Mouse (Mus musculus) T-helper 2 cell (primary cell): Measurements from ENCODE around the gene Sarnp.
"Not testable (repeated sequence)": the region's sequence is repeated elsewhere in the genome, so short reads cannot be mapped to it uniquely, and the experiment has no call there.

ENCODE experiments used
- in situ Hi-C: fragments of 300-600 bp; cut with MboI, MseI; formaldehyde crosslinking; loops from one replicate; pipeline ENCODE4 v1.15.1; 2025; ENCODE audit warnings: high pct_unique_total_duplicates

The Sarnp gene

DNA sequence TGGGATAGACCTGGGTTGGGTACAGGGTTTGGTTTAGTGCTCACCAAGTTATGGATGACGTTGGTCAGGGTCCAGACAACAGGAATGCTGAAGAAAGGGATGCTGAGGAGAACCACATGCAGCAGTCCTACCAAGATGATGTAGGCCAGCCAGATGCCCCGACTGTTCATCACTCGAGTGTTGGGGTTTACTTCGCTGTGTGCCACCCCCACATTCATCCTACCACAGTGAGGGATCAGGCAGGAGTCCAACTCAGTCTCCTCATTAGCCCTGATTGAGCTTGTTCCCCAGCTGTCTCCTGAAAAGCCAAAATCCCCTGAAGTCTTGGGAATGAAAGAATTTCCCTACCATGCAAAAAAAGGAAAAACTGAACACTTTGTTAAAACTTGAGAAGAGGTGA lies 3.1 kb downstream of the Sarnp start:
- in situ Hi-C loops: no loop called here

DNA sequence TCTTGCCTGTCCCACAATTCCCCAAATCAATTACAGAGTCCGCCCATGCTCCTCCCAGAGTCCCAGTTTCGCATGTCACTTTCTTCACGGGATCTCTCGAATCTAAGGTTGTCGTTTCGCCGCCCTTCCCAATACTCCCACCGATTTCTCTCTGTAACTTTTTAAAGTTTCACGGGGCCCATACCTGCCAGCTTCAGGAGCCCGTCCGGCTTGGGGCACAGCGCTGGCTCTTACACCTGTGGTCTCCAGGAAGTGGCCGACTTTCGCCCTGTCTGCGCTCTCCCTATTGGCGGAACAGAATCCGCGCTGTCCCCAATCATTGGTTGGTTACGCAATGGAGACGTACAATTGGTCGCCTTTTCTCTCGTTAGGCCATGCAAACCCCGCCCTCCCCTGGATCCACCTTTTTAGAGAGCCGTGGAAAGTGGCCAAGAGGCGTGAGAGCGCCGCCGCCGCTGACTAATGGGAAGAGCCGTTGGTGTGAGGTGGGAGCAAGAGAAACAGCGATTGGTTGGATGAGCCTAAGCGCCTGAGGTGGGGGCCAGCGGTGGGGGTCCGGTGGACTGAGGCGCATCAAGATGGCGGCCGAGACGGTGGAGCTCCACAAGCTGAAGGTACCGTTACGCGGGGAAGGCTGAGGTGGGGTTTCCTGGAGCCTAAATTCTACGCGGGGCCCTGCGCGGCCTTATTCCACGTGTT lies 4.4 kb downstream of the Sarnp start, which contains the start of gene Ormdl2:
Gene Ormdl2 (minus strand): TSS at position 288 of the 699 bp plus-strand sequence.
- in situ Hi-C loops: no loop called here

DNA sequence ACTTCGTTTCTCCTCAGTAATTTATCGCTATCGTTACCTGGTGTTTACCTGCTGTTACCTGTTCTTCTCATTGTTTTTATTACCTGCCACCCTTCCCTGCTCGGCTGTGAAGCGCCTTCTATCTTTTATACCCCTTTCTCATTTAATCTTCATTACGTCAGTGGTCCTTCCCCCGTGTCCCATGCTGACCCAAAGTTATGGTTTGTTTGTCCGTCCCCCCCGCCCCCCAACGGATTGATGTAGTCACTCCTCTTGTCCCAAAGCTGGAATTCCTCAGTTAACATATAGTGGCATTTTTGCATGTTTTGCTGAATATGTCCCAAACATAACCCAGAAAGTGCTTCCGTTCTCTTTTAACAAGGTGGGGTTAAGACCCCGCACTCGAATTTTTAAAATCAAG lies 5.0 kb downstream of the Sarnp start:
- in situ Hi-C loops: no loop called here

DNA sequence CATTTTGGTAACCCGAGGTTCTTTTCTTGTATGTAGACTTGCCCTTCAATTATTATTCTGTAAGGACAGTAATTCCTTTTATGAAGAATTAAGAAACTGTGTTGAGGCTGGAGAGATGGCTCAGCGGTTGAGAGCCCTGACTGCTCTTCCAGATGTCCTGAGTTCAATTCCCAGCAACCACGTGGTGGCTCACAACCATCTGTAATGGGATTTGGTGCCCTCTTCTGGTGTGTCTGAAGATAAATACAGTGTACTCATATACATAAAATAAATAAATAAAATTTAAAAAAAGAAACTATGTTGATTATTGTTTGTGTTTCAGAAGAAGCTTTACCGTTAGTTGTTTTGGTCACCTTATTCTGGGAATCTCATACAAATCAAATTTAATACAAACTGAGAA lies 6.0 kb downstream of the Sarnp start:
- in situ Hi-C loops: not testable (repeated sequence)

DNA sequence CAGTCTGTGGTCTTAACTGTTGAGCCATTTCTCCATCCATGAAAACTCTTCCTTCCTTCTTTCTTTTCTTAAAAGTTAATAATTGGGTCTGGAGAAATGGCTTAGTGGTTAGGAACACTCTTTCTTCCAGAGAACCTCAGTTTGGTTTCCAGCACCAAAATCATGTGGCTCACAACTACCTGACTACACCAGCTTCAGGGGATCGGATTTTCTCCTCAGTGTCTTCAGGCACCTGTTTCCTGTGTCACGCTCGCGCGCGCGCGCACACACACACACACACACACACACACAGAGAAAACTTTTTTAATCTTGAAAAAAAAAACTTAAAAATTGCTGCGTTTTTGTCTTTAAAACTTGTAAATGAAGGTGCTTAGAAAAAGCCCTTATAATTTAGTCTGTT lies 6.7 kb downstream of the Sarnp start:
- in situ Hi-C loops: no loop called here

DNA sequence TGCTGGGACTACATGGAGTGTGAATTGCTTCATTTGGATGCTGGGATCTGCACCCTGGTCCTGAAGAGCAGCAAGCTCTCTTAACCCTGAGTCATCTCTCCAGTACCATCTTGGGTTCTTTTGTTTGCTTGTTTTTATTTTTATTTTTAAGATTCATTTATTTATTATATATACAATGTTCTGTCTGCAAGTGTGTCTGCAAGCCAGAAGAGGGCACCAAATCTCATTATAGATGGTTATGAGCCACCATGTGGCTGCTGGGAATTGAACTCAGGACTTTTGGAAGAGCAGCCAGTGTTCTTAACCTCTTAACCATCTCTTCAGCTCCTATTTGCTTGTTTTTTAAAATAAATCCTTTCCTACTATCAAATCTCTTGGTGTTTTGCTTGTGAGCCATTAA lies 20.3 kb downstream of the Sarnp start:
- in situ Hi-C loops: no loop called here

DNA sequence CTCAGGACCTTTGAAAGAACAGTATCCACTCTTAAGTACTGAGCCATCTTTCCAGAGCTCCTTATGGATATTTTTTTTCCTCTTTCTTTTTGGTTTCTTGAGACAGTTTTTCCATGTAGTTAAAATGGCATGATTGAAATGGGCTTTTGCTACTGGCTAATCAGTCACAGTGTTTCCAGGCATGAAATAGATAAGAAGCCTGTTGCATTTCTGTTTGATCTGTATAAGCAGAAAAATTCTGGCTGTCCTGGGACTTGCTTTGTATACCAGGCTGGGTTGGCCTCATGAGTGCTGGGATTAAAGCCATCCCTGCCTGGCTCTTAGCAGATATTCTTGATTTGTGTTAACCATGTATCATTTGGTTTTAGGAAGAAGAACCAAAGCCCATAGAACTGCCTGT lies 22.3 kb downstream of the Sarnp start:
- in situ Hi-C loops: no loop called here

DNA sequence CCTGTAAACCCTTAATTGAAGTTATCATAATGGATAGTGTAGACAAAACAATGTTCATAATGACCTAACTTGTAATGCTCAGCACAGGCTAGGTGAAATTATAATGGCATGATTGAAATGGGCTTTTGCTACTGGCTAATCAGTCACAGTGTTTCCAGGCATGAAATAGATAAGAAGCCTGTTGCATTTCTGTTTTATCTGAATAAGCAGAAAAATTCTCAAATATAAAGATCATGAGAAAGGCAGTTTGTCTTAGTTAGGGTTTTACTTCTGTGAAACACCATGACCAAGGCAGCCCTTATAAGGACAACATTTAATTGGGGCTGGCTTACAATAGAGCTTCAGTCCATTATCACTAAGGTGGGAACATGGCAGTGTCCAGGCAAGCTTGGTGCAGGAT lies 23.5 kb downstream of the Sarnp start:
- in situ Hi-C loops: no loop called here

DNA sequence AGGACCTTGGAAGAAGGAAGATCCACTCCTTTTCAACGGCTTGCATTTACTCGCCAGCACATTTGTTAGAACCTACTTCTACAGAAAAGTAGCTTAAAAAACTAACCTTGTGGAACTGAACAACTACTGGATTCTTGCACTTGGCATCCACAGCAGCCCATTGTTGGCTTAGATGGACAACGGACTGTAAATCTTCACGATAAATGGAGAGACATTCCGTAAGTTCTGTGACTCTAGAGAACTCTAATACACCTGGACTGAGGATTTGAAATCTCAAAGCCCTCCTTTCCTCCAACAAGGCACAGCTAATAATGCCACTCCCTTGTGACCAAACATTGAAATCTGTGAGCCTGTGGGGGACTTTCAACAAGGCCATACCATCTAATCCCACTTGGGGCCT lies 26.1 kb downstream of the Sarnp start:
- in situ Hi-C loops: no loop called here

DNA sequence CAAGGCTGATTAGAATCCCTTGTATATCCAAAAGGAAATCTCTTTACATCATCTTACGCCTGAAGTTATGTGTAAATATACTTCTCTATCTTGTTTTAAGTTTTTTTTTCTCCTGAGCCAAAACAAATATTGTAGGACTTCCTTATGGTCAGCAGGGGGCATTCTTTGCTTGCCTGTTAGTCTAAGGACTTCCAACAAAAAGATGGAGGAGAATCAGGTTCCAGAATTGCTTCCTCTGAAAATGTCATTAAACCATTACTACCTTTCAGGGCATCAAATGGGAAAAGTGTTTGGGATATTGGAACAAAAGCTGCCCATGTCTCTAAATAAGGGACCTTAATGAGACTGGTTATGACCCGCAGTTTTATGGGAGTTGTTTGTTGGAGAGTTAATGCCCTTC lies 28.4 kb downstream of the Sarnp start:
- in situ Hi-C loops: no loop called here

DNA sequence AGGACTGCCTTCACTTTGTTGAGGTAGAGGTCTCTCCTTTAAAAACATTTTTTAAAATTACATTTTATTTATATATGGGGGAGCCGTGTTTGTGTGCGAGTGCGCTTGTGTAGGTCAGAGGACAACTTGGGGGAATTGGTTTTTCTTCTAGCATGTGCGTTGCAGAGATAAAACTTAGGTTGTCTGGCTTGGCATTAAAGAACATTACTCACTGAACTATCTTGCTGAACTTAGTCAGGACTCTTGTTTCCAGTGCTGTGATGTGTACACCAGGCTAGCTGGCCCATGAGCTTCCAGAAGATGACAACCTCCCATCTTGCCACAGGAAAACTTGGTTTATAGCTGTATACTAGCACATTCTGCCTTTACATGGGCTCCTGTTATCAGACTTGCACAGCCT lies 29.5 kb downstream of the Sarnp start:
- in situ Hi-C loops: no loop called here

DNA sequence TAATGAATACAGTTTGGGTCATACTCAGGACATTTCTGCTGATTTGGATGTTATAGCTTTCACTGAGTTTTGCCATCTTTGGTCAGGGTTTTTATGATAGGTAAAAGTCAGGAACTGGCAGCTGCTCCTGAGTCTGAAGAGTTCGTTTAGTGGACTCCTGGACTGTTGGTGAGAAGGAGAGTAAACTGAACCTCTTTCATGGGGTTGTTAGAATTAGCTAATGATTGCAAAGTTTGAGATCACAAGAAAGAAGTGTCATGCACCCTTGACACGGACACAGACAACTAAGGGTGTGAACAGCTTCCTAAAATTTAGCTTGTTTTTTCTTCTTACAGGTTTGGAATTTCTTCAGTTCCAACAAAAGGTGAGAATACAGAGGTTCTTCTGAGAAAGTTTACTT lies 31.3 kb downstream of the Sarnp start:
- in situ Hi-C loops: no loop called here

DNA sequence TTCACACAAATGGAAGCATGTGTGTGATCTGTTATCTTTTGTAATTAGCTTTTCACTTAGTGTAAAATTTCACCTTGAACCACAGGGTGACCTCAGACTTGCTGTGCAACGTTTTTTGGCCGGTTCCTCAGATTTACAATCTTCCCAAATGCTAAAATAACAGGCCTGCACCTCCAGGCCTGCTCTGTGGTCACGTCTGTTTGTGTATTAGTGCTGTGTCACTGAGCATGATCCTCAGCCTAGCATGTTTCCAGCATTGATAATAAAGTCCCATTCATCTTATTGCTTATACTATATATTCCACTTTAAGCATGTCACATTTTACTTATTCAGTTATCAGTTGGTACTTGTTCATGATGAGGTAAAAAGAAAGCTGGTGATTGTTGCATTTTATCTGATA lies 33.2 kb downstream of the Sarnp start:
- in situ Hi-C loops: no loop called here

DNA sequence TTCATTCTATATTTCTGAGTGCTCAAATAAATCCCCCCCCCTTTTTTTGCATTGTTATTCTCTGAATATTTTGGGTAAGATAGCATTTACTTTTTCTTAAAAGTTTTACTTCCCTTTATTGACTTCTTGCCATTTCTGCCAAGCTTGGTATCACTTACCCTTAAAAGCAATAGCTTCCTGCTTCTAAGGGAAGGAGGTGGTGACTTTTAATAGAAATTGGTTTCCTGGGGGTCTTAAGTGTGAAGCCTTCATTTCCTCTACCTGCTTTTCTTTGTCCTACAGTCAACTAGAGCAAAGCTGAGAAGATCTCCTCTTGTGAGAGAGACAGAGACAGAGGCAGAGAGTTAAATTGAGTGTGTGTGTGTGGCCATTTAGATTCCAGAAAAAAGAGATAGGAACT lies 44.0 kb downstream of the Sarnp start:
- in situ Hi-C loops: no loop called here

DNA sequence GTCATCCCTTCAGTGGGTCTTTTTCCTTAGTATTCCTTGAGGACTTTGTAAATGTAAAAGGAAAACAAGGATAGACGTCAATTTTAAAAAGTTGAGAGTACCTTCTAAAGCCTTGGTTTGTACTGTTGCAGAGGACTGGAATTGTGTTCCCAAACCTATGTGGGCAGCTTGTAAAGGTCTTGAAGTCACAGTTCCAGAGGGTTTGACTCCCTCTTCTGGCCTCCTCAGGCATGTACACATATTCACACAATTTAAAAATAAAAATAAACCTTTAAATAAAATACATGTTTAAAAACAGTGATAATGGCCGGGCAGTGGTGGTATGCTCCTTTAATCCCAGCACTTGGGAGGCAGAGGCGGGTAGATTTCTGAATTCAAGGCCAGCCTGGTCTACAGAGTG lies 48.9 kb downstream of the Sarnp start:
- in situ Hi-C loops: no loop called here

DNA sequence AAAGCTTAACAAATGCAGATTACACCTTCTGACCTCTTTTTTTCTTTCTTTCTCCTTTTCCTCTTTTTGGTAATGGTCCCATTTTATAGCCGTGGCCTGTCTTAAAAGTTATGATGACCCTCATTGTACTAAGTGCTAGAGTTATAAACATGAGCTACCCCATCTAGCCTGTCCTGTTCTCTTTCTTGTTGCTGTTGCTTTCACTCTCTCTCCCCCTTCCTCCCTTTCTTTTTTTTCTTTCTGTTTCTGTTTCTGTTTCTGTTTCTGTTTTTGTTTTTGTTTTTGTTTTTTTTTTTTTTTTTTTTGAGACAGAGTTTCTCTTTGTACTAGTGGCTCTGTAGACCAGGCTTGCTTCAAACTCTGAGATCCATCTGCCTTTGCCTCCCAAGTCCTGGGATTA lies 49.4 kb downstream of the Sarnp start:
- in situ Hi-C loops: no loop called here

DNA sequence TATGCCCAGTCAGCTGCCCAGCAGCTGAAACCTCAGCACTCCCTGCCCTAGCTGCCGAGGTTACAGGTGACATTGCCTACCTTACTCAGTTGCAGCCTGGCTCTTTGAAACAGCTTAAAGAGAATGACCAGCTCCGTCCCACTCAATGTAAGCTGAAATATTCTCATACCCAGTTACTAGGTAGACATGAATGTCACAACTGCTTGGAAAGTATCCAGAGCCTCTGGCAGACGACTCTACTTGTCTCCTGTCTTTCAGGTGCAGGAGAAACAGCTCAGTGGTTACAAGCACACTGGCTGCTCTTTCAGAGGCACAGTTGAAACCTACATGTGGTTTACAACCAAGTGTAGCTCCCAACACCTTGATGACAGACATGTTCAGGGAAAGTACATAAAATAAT lies 53.2 kb downstream of the Sarnp start:
- in situ Hi-C loops: no loop called here

DNA sequence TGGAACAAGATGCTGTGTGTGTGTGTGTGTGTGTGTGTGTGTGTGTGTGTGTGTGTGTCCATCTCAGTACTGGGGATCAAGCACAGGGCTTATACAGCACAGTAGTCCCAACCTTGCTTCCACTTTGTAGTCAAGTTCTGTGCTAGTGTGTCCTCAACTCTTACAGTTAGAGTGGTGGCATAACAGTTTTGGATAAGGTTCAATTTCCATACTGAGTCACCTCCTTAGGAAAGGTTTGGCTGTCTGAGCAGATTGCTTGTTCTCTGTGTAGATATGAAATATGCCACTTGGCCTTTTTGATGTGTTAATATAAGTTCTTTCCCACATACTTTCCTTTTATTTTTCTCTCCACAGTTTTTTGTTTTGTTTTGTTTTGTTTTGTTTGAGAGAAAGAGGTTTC lies 61.2 kb downstream of the Sarnp start:
- in situ Hi-C loops: no loop called here

DNA sequence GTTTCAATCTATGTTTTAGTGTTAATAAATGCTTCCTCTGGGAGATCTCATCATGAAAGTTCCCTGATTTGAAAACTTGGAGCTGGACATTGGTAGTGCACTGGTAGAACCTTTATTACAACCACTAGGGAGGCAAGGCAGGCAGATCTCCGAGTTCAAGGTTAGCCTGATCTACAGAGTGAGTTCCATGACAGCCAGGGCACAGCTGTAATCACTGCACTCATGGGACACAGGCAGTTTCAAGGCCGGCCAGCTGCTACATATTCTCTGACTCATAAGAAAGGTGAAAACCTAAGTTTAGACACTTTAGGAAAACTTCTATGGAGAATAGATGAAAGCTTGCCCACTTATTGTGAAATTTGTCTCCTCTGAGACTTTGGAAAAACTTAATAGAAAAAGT lies 61.7 kb downstream of the Sarnp start:
- in situ Hi-C loops: no loop called here

DNA sequence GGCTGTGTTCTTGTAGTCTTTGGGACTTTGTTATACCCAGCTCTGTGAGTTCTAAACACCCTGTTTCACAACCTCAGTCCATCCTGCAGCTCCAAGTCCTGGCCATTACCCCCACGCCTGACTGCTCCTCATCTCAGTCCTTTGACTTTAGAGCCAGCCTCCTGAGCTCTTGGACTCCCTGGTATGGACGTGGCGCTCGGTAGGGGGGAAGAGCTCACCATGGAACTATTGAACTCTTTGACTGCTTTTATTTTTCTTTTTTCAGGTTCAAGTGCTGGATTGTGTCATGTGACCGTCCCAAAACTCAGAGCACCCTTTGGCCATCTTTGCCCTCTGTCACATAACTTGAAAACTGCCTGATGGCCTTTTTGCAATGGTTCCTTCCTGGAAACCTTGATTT lies 64.9 kb downstream of the Sarnp start:
- in situ Hi-C loops: no loop called here

DNA sequence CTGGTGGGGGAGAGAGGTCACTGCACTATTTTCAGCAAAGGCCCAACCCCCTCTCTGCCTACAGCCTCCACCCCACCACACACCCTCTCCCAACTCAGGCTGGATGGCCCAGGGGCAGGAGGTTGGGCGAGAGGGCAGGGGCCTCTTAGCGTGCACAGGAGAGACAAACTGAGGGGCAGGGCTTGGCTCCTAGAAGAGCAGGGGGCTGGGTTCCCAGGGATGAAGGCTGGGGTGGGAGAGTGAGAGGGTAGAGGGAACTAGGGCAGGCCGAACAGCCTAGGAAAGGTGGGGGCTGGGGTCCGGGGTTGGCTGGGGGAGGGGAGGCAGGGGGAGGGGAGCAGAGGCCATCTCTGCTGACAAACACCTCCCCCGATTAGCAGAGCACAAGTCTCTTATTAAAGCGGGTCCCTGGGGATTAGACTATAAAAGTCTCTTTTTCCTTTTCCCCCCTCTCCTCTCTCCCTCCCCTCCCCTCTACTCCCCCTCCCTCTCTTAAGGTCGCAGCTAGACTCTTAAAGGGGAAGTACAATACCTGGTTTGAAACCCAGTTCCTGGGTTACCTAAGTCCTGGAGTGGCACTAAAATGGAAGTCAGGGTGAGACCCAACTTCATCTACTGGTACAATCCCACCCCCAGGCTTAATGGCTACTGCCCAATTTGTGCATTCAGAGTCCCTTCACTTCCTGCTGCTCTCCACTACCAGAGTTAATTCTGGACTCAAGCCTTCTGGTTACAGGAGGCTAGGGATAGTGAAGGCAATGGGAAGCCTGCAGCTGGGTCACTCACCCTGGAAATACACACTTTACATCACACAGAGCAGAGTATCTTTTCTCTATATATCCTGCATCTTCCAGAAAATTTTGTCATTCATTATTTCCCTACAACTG lies 72.1 kb downstream of the Sarnp start:
- in situ Hi-C loops: no loop called here

DNA sequence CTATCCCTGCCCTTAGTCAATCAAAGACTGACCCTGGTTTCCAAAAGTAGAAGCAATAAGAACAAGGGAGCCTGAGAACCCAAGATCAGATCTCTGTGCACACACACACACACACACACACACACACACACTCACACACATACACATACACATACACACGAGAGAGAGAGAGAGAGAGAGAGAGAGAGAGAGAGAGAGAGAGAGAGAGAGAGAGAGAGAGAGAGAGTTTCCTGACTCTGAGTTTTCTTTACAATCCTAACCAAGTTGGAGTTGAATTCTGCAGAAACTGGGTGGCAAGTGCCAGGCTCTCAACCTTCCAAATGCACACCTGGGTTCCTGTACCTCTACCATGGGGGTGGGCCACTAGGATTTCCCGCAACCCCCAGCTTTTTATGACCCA lies 72.7 kb downstream of the Sarnp start:
- in situ Hi-C loops: loop anchor here (10.0 kb wide), 1 partner anchor 125 kb away; no protein-coding TSS in a partner anchor
